Mouse (Mus musculus): ENCODE measurements around the gene Slfn14. TPM values are rescaled to one million over a fixed set of nuclear protein-coding genes. Genes with fewer than 3 reads are reported as not detected.

The Slfn14 gene
- polyA plus RNA-seq, 1 experiment from 2014 or later: 0.04 TPM

DNA sequence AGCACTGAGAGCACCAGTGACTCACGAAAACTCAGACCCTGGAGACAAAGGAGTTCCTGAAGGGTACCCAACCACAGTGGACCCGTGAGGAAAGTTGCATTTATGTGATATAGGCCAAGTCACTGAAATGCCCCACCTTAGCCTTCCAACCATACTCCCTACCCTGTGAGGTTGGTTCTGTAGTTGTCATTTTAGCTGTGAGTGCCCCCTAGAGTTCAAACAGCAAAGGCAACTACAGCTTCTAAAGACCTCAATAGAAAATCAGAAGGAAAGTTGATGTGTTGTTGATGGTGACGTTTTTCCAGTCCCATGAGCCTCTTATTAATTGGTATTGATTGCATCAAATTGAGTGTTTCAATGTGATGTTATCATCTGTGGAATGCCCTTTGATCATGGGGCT is 55.6 kb downstream of the Slfn14 start:
- Histone ChIP-seq H3K4me2 (no peak overlapping the region), H3K27ac (no peak overlapping the region)
- WGBS: 69% methylated on average over 3 of the region's 3 CpGs

GRCm38 (mm10) chr11:83227926-83228723 is 58.4 kb downstream of the Slfn14 start:
- 89% methylated on average over 7 of the region's 7 CpGs for WGBS

More for the DNA sequence above, 55.6 kb downstream of the Slfn14 start:
- Histone ChIP-seq H3K36me3 (ENCODE audit: poor library complexity, severe bottlenecking) (no peaks in the 10 kb centered on the region), H3K4me1 (no peaks in the 10 kb centered on the region), H3K9me3 (replicated peaks) (no peaks in the 10 kb centered on the region), H3K4me3 (no peak overlapping the region), H3K9ac (no peak overlapping the region), H3K27me3 (no peaks in the 10 kb centered on the region)
- ATAC-seq: no peak

GRCm38 (mm10) chr11:83225371-83225960 is 61.1 kb downstream of the Slfn14 start:
- Histone ChIP-seq H3K4me2 (no peak overlapping the region), H3K4me1 (no peaks in the 10 kb centered on the region), H3K27ac (no peak overlapping the region), H3K27me3 (no peaks in the 10 kb centered on the region), H3K36me3 (ENCODE audit: poor library complexity, severe bottlenecking) (no peaks in the 10 kb centered on the region), H3K9me3 (replicated peaks) (no peaks in the 10 kb centered on the region), H3K9ac (no peak overlapping the region), H3K4me3 (no peak overlapping the region)
- ATAC-seq: no peak
- 89% methylated on average over 9 of the region's 9 CpGs for WGBS

More at GRCm38 (mm10) chr11:83227926-83228723, 58.4 kb downstream of the Slfn14 start:
- H3K27me3 ChIP-seq: no peaks in the 10 kb centered on the region
- no peaks in the 10 kb centered on the region for H3K9me3 ChIP-seq (replicated peaks)
- no peak overlapping the region for H3K27ac ChIP-seq
- ATAC-seq: no peak
- no peaks in the 10 kb centered on the region for H3K36me3 ChIP-seq (ENCODE audit: poor library complexity, severe bottlenecking)
- no peak overlapping the region for H3K4me3 ChIP-seq
- no peaks in the 10 kb centered on the region for H3K4me1 ChIP-seq
- H3K4me2 ChIP-seq: no peak overlapping the region
- no peak overlapping the region for H3K9ac ChIP-seq

Other genes with a start within 250 kb of the Slfn14 start
- gene Slfn2, start 221.6 kb downstream of the Slfn14 start, polyA plus RNA-seq (2015; fragmentation: Nextera tagmentation; extraction: Ambion mirVana): 0.28 and 0.61 TPM in 2 replicates
- not detected in 2 replicates for gene Slfn1, start 169.9 kb downstream of the Slfn14 start, polyA plus RNA-seq (2015; fragmentation: Nextera tagmentation; extraction: Ambion mirVana)
- gene Slfn4, start 111.5 kb downstream of the Slfn14 start, polyA plus RNA-seq (2015; fragmentation: Nextera tagmentation; extraction: Ambion mirVana): not detected in 2 replicates
- 0.13 and 0.26 TPM in 2 replicates for gene Slfn3, start 95.4 kb downstream of the Slfn14 start, polyA plus RNA-seq (2015; fragmentation: Nextera tagmentation; extraction: Ambion mirVana)
- gene Ap2b1, start 12.3 kb upstream of the Slfn14 start, polyA plus RNA-seq (2015; fragmentation: Nextera tagmentation; extraction: Ambion mirVana): 82.2 and 85.4 TPM in 2 replicates
- 17.7 and 18.2 TPM in 2 replicates for gene Pex12, start 15.9 kb upstream of the Slfn14 start, polyA plus RNA-seq (2015; fragmentation: Nextera tagmentation; extraction: Ambion mirVana)
- 6.5 and 9.9 TPM in 2 replicates for gene Rasl10b, start 122.4 kb upstream of the Slfn14 start, polyA plus RNA-seq (2015; fragmentation: Nextera tagmentation; extraction: Ambion mirVana)
- 0.21 and 0.30 TPM in 2 replicates for gene Gas2l2, start 142.7 kb upstream of the Slfn14 start, polyA plus RNA-seq (2015; fragmentation: Nextera tagmentation; extraction: Ambion mirVana)
- not detected in 2 replicates for gene 1700020L24Rik, start 151.0 kb upstream of the Slfn14 start, polyA plus RNA-seq (2015; fragmentation: Nextera tagmentation; extraction: Ambion mirVana)
- 2.5 TPM in 2 replicates for gene Mmp28, start 176.3 kb upstream of the Slfn14 start, polyA plus RNA-seq (2015; fragmentation: Nextera tagmentation; extraction: Ambion mirVana)
- 20.5 and 21.3 TPM in 2 replicates for gene Taf15, start 186.4 kb upstream of the Slfn14 start, polyA plus RNA-seq (2015; fragmentation: Nextera tagmentation; extraction: Ambion mirVana)
- not detected in 2 replicates for gene Heatr9, start 235.4 kb upstream of the Slfn14 start, polyA plus RNA-seq (2015; fragmentation: Nextera tagmentation; extraction: Ambion mirVana)
- not detected in 2 replicates for gene Ccl5, start 243.8 kb upstream of the Slfn14 start, polyA plus RNA-seq (2015; fragmentation: Nextera tagmentation; extraction: Ambion mirVana)

Data from forebrain, embryonic 13.5 days (tissue).